Mouse (Mus musculus) neural tube, embryonic 15.5 days (tissue): ENCODE measurements around the gene Gm20388. TPM values are rescaled to one million over a fixed set of nuclear protein-coding genes. Genes with fewer than 3 reads are reported as not detected.

Source experiments
- ATAC-seq: fragments of 200-750 bp; cut with Nextera tagmentation; 2 replicates; pipeline ENCODE4 v1.8.0; 2017; ENCODE audit warnings: mild to moderate bottlenecking, moderate TSS enrichment, moderate library complexity; ENCODE audit not compliant: low FRiP score
- H3K27ac ChIP-seq: fragments of 300-500 bp; sonication (generic); replicated peaks from 2 replicates; pipeline ENCODE4 v1.5.1; 2015; ENCODE audit warnings: mild to moderate bottlenecking, inconsistent platforms
- H3K27me3 ChIP-seq: fragments of 300-500 bp; sonication (generic); replicated peaks from 2 replicates; pipeline ENCODE4 v1.6.1; 2015; ENCODE audit warnings: inconsistent platforms
- H3K36me3 ChIP-seq: fragments of 300-500 bp; sonication (generic); 2 replicates; pipeline ENCODE4 v1.6.1; 2015; ENCODE audit warnings: inconsistent platforms
- H3K4me1 ChIP-seq: fragments of 300-500 bp; sonication (generic); 2 replicates; pipeline ENCODE4 v1.6.1; 2015; ENCODE audit warnings: inconsistent platforms
- H3K4me2 ChIP-seq: fragments of 300-500 bp; sonication (generic); 2 replicates; pipeline ENCODE4 v1.6.1; 2015; ENCODE audit warnings: inconsistent platforms, mild to moderate bottlenecking, moderate library complexity
- H3K4me3 ChIP-seq: fragments of 300-500 bp; sonication (generic); replicated peaks from 2 replicates; pipeline ENCODE4 v1.5.1; 2015; ENCODE audit warnings: mild to moderate bottlenecking, inconsistent platforms
- H3K9ac ChIP-seq: fragments of 300-500 bp; sonication (generic); replicated peaks from 2 replicates; pipeline ENCODE4 v1.6.1; 2015; ENCODE audit warnings: mild to moderate bottlenecking, inconsistent platforms
- H3K9me3 ChIP-seq: fragments of 300-500 bp; sonication (generic); replicated peaks from 2 replicates; pipeline ENCODE4 v1.6.1; 2016; ENCODE audit warnings: inconsistent platforms
- WGBS: fragments of 180-500 bp; shearing (Covaris S2); methylation state at CpG from one replicate; pipeline ENCODE4 v1.1.7; 2015; ENCODE audit warnings: mixed read lengths; 5-methylcytosine and 5-hydroxymethylcytosine counted together
- polyA plus RNA-seq: library from polyadenylated mRNA; unstranded; fragments of >200 nt; fragmentation: Nextera tagmentation; extraction: Ambion mirVana; gene quantifications from 2 replicates; pipeline ENCODE4 v1.2.1, GENCODE M21; 2015

The Gm20388 gene
- polyA plus RNA-seq, 1 experiment from 2014 or later = not detected

GRCm38 (mm10) chr8:121955825-121956500 is 2045.3 kb downstream of the Gm20388 start:
- no peaks in the 10 kb centered on the region; the same call in 1 of the 2 replicates for H3K36me3 ChIP-seq
- peaks cover 30% of the 10 kb centered on the region for H3K4me1 ChIP-seq
- no peaks in the 10 kb centered on the region for H3K9me3 ChIP-seq
- no peak overlapping the region for H3K4me2 ChIP-seq
- no peak overlapping the region for H3K9ac ChIP-seq
- H3K27me3 ChIP-seq = no peaks in the 10 kb centered on the region
- H3K4me3 ChIP-seq = no peak overlapping the region
- ATAC-seq = no peak
- H3K27ac ChIP-seq = no peak overlapping the region
- 83% methylated on average over 1 of the region's 1 CpGs for WGBS

GRCm38 (mm10) chr8:121958395-121958794 is 2047.8 kb downstream of the Gm20388 start:
- Histone ChIP-seq H3K9me3 (no peaks in the 10 kb centered on the region), H3K4me2 (no peak overlapping the region), H3K9ac (no peak overlapping the region), H3K4me1 (peaks cover 10% of the 10 kb centered on the region), H3K36me3 (no peaks in the 10 kb centered on the region; the same call in 1 of the 2 replicates), H3K4me3 (no peak overlapping the region), H3K27me3 (no peaks in the 10 kb centered on the region), H3K27ac (no peak overlapping the region)
- 90% methylated on average over 1 of the region's 1 CpGs for WGBS
- ATAC-seq = no peak

- H3K4me2 ChIP-seq = no peak overlapping the region
- no peak for ATAC-seq
- H3K4me1 ChIP-seq = peaks cover 39% of the 10 kb centered on the region
- no peaks in the 10 kb centered on the region for H3K36me3 ChIP-seq
- 86% methylated on average over 3 of the region's 3 CpGs for WGBS
- H3K27me3 ChIP-seq = no peaks in the 10 kb centered on the region
- H3K9me3 ChIP-seq = no peaks in the 10 kb centered on the region
- no peak overlapping the region for H3K9ac ChIP-seq
- H3K4me3 ChIP-seq = no peak overlapping the region
- H3K27ac ChIP-seq = no peak overlapping the region
Measured at GRCm38 (mm10) chr8:121962892-121963291, 2052.3 kb downstream of the Gm20388 start.

GRCm38 (mm10) chr8:121964716-121965512 is 2054.3 kb downstream of the Gm20388 start:
- Histone ChIP-seq H3K4me2 (no peak overlapping the region), H3K36me3 (no peaks in the 10 kb centered on the region), H3K9me3 (no peaks in the 10 kb centered on the region), H3K27ac (no peak overlapping the region; the same call in 1 of the 2 replicates), H3K9ac (no peak overlapping the region), H3K27me3 (no peaks in the 10 kb centered on the region), H3K4me3 (no peak overlapping the region), H3K4me1 (peaks cover 51% of the 10 kb centered on the region)
- no peak for ATAC-seq
- WGBS = 58% methylated on average over 8 of the region's 8 CpGs

GRCm38 (mm10) chr8:121966110-121966509 is 2055.5 kb downstream of the Gm20388 start:
- H3K27me3 ChIP-seq = no peaks in the 10 kb centered on the region
- H3K36me3 ChIP-seq = no peaks in the 10 kb centered on the region
- H3K27ac ChIP-seq = peak overlapping the region; percentile 70
- 0 out of 2 replicates have a peak, but pooled peaks have one; percentile 21 for ATAC-seq
- H3K9ac ChIP-seq = no peak overlapping the region
- H3K4me3 ChIP-seq = no peak overlapping the region
- 48% methylated on average over 5 of the region's 5 CpGs for WGBS
- H3K9me3 ChIP-seq = no peaks in the 10 kb centered on the region
- H3K4me2 ChIP-seq = no peak overlapping the region
- peaks cover 56% of the 10 kb centered on the region for H3K4me1 ChIP-seq

- no peaks in the 10 kb centered on the region for H3K9me3 ChIP-seq
- H3K4me1 ChIP-seq = peaks cover 63% of the 10 kb centered on the region
- no peaks in the 10 kb centered on the region for H3K27me3 ChIP-seq
- no peaks in the 10 kb centered on the region for H3K36me3 ChIP-seq
- peak overlapping the region; percentile 70 for H3K27ac ChIP-seq
- no peak overlapping the region for H3K9ac ChIP-seq
- H3K4me3 ChIP-seq = no peak overlapping the region
- WGBS = 39% methylated on average over 7 of the region's 7 CpGs
- peak; percentile 46; the same call in 1 of the 2 replicates for ATAC-seq
- H3K4me2 ChIP-seq = no peak overlapping the region
Measured at GRCm38 (mm10) chr8:121966714-121967448, 2056.2 kb downstream of the Gm20388 start.

GRCm38 (mm10) chr8:121967977-121968376 is 2057.3 kb downstream of the Gm20388 start:
- Histone ChIP-seq H3K4me2 (0 out of 2 replicates have a peak overlapping the region, but pooled peaks have one; percentile 6), H3K9me3 (no peaks in the 10 kb centered on the region), H3K36me3 (no peaks in the 10 kb centered on the region), H3K4me3 (no peak overlapping the region), H3K27me3 (no peaks in the 10 kb centered on the region), H3K9ac (0 out of 2 replicates have a peak overlapping the region, but pooled peaks have one; percentile 14), H3K27ac (peak overlapping the region; percentile 70), H3K4me1 (peaks cover 63% of the 10 kb centered on the region)
- 10% methylated on average over 4 of the region's 4 CpGs for WGBS
- no peak for ATAC-seq

GRCm38 (mm10) chr8:121968542-121968941 is 2057.9 kb downstream of the Gm20388 start:
- 0 out of 2 replicates have a peak overlapping the region, but pooled peaks have one; percentile 6 for H3K4me2 ChIP-seq
- peak overlapping the region; percentile 70 for H3K27ac ChIP-seq
- H3K36me3 ChIP-seq = no peaks in the 10 kb centered on the region
- no peak overlapping the region for H3K4me3 ChIP-seq
- H3K27me3 ChIP-seq = no peaks in the 10 kb centered on the region
- no peaks in the 10 kb centered on the region for H3K9me3 ChIP-seq
- ATAC-seq = no peak
- H3K9ac ChIP-seq = no peak overlapping the region
- peaks cover 61% of the 10 kb centered on the region for H3K4me1 ChIP-seq
- 53% methylated on average over 4 of the region's 4 CpGs for WGBS

- H3K4me2 ChIP-seq = no peak overlapping the region
- H3K4me3 ChIP-seq = no peak overlapping the region
- no peak overlapping the region for H3K9ac ChIP-seq
- H3K36me3 ChIP-seq = peaks cover 13% of the 10 kb centered on the region
- no peak overlapping the region; the same call in 1 of the 2 replicates for H3K27ac ChIP-seq
- no peaks in the 10 kb centered on the region for H3K9me3 ChIP-seq
- H3K27me3 ChIP-seq = no peaks in the 10 kb centered on the region
- ATAC-seq = no peak
- peaks cover 53% of the 10 kb centered on the region for H3K4me1 ChIP-seq
- 88% methylated on average over 8 of the region's 8 CpGs for WGBS
Measured at GRCm38 (mm10) chr8:121970225-121970624, 2059.6 kb downstream of the Gm20388 start.

- Histone ChIP-seq H3K4me1 (peaks cover 40% of the 10 kb centered on the region), H3K9ac (no peak overlapping the region), H3K4me2 (no peak overlapping the region), H3K27ac (no peak overlapping the region; the same call in 1 of the 2 replicates), H3K27me3 (no peaks in the 10 kb centered on the region), H3K9me3 (no peaks in the 10 kb centered on the region), H3K36me3 (peaks cover 26% of the 10 kb centered on the region), H3K4me3 (no peak overlapping the region)
- WGBS = 75% methylated on average over 17 of the region's 17 CpGs
- ATAC-seq = no peak
Measured at GRCm38 (mm10) chr8:121971488-121972058, 2060.9 kb downstream of the Gm20388 start.

GRCm38 (mm10) chr8:121973906-121974305 is 2063.3 kb downstream of the Gm20388 start:
- WGBS = 95% methylated on average over 28 of the region's 28 CpGs
- no peak for ATAC-seq
- Histone ChIP-seq H3K9me3 (no peaks in the 10 kb centered on the region), H3K4me2 (no peak overlapping the region), H3K36me3 (peaks cover 42% of the 10 kb centered on the region), H3K4me3 (no peak overlapping the region), H3K9ac (no peak overlapping the region), H3K27ac (no peak overlapping the region), H3K27me3 (no peaks in the 10 kb centered on the region), H3K4me1 (peaks cover 19% of the 10 kb centered on the region)
